Mouse (Mus musculus): ENCODE data around the gene Prg4. TPM values are rescaled to one million over a fixed set of nuclear protein-coding genes. Genes with fewer than 3 reads are reported as not detected.

Prg4 gene
- polyA plus RNA-seq, 1 experiment from 2014 or later, result 0.69 TPM

GRCm38 (mm10) chr1:150407285-150407684 lies 58.7 kb downstream of the Prg4 start:
- Histone ChIP-seq H3K27me3 (ENCODE audit: control insufficient read depth, insufficient read depth, low read length) (no peaks in the 10 kb centered on the region), H3K36me3 (replicated peaks; ENCODE audit: control insufficient read depth, insufficient read depth, low read depth, low read length) (no peaks in the 10 kb centered on the region; the same call in 1 of the 2 replicates), H3K4me1 (ENCODE audit: control insufficient read depth, insufficient read depth, low read length) (no peaks in the 10 kb centered on the region), H3K4me3 (ENCODE audit: low read depth, low read length) (no peak overlapping the region), H3K9me3 (replicated peaks; ENCODE audit: control insufficient read depth, low read length) (no peaks in the 10 kb centered on the region), H3K4me2 (ENCODE audit: low read depth, low read length) (no peak overlapping the region), H3K27ac (replicated peaks; ENCODE audit: low read depth, low read length) (no peak overlapping the region), H3K9ac (replicated peaks; ENCODE audit: low read length) (no peak overlapping the region)
- no peak for ATAC-seq (replicated peaks; ENCODE audit: insufficient number of reproducible peaks, low FRiP score, low TSS enrichment, low read depth)
- no peak for DNase-seq (ENCODE audit: low spot score)
- 94% methylated on average over 9 of the region's 9 CpGs for WGBS

- no peaks in the 10 kb centered on the region; the same call in 1 of the 2 replicates for H3K36me3 ChIP-seq (replicated peaks; ENCODE audit: control insufficient read depth, insufficient read depth, low read depth, low read length)
- H3K4me3 ChIP-seq (ENCODE audit: low read depth, low read length), result no peak overlapping the region
- ATAC-seq (replicated peaks; ENCODE audit: insufficient number of reproducible peaks, low FRiP score, low TSS enrichment, low read depth), result no peak
- H3K27ac ChIP-seq (replicated peaks; ENCODE audit: low read depth, low read length), result no peak overlapping the region
- WGBS, result 92% methylated on average over 3 of the region's 3 CpGs
- H3K4me2 ChIP-seq (ENCODE audit: low read depth, low read length), result no peak overlapping the region
- H3K9me3 ChIP-seq (replicated peaks; ENCODE audit: control insufficient read depth, low read length), result no peaks in the 10 kb centered on the region
- DNase-seq (ENCODE audit: low spot score), result no peak
- H3K4me1 ChIP-seq (ENCODE audit: control insufficient read depth, insufficient read depth, low read length), result no peaks in the 10 kb centered on the region
- no peaks in the 10 kb centered on the region for H3K27me3 ChIP-seq (ENCODE audit: control insufficient read depth, insufficient read depth, low read length)
- no peak overlapping the region for H3K9ac ChIP-seq (replicated peaks; ENCODE audit: low read length)
Measured at GRCm38 (mm10) chr1:150404555-150404954, 61.4 kb downstream of the Prg4 start.

DNA sequence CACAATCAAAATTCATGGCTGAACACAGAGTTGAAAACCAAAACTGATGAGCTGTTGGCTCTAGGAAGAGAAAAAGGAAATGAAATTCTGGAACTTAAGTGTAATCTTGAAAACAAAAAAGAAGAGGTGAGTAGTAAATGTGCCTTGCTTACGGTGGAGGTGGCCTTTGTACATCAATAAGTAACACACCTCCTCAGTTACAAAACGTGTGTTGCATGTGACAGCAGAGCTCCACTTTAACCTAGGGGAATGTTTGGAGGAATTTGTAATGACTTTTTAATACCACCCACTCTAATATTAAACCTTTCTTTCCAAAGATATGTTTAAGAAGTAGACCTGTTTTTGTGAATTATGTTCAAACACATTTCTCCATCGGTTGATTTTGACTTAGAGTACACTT lies 62.1 kb downstream of the Prg4 start:
- Histone ChIP-seq H3K4me2 (ENCODE audit: low read depth, low read length) (no peak overlapping the region), H3K4me3 (ENCODE audit: low read depth, low read length) (no peak overlapping the region), H3K9me3 (replicated peaks; ENCODE audit: control insufficient read depth, low read length) (no peaks in the 10 kb centered on the region), H3K9ac (replicated peaks; ENCODE audit: low read length) (no peak overlapping the region), H3K27me3 (ENCODE audit: control insufficient read depth, insufficient read depth, low read length) (no peaks in the 10 kb centered on the region), H3K4me1 (ENCODE audit: control insufficient read depth, insufficient read depth, low read length) (no peaks in the 10 kb centered on the region), H3K27ac (replicated peaks; ENCODE audit: low read depth, low read length) (no peak overlapping the region), H3K36me3 (replicated peaks; ENCODE audit: control insufficient read depth, insufficient read depth, low read depth, low read length) (no peaks in the 10 kb centered on the region; the same call in 1 of the 2 replicates)
- DNase-seq (ENCODE audit: low spot score) (no peak), ATAC-seq (replicated peaks; ENCODE audit: insufficient number of reproducible peaks, low FRiP score, low TSS enrichment, low read depth) (no peak)
- WGBS, result 92% methylated on average over 3 of the region's 3 CpGs

Other genes with a start within 250 kb of the Prg4 start
- not detected in 2 replicates for gene Pdc, start 146.7 kb downstream of the Prg4 start, polyA plus RNA-seq (2014; fragmentation: Nextera tagmentation; extraction: Ambion mirVana)
- 171 and 182 TPM in 2 replicates for gene Tpr, start 73.3 kb downstream of the Prg4 start, polyA plus RNA-seq (2014; fragmentation: Nextera tagmentation; extraction: Ambion mirVana)
- 33.0 and 34.7 TPM in 2 replicates for gene Odr4, start 73.1 kb downstream of the Prg4 start, polyA plus RNA-seq (2014; fragmentation: Nextera tagmentation; extraction: Ambion mirVana)